Mouse (Mus musculus): ENCODE measurements around the gene Dnajc19. TPM values are rescaled to one million over a fixed set of nuclear protein-coding genes. Genes with fewer than 3 reads are reported as not detected.

The Dnajc19 gene
- polyA plus RNA-seq (2012; rRNA removed), result 64.9 and 71.5 TPM in 2 replicates

- peaks cover 2% of the 10 kb centered on the region; the same call in 1 of the 2 replicates for H3K4me1 ChIP-seq (ENCODE audit: control insufficient read depth, insufficient read depth, low read length)
- TF ChIP-seq POLR2A (IDR thresholded peaks at IDR 0.05; ENCODE audit: extremely low read depth, insufficient read depth, low read length) (peak; percentile 87), CTCF (IDR thresholded peaks at IDR 0.05; ENCODE audit: extremely low read depth, insufficient read depth, low read length) (no peak)
- peak within 1 kb of the TSS; percentile 92 for H3K4me3 ChIP-seq (ENCODE audit: insufficient read depth, low read length)
- peak within 1 kb of the TSS; percentile 66 for H3K27ac ChIP-seq (ENCODE audit: insufficient read depth, low read length)
These were observed at the start of gene Dnajc19 for GRCm38 (mm10) chr3:34080900-34081662. TSS of gene Dnajc19 (minus strand) at chr3:34081321.

GRCm38 (mm10) chr3:34129957-34130356, 48.8 kb upstream of the Dnajc19 start:
- no peak for TF ChIP-seq CTCF (IDR thresholded peaks at IDR 0.05; ENCODE audit: extremely low read depth, insufficient read depth, low read length)
- TF ChIP-seq POLR2A (IDR thresholded peaks at IDR 0.05; ENCODE audit: extremely low read depth, insufficient read depth, low read length), result no peak
- Histone ChIP-seq H3K4me1 (ENCODE audit: control insufficient read depth, insufficient read depth, low read length) (no peaks in the 10 kb centered on the region), H3K27ac (ENCODE audit: insufficient read depth, low read length) (no peak overlapping the region), H3K4me3 (ENCODE audit: insufficient read depth, low read length) (no peak overlapping the region)

- H3K4me1 ChIP-seq (ENCODE audit: control insufficient read depth, insufficient read depth, low read length), result no peaks in the 10 kb centered on the region
- no peak overlapping the region for H3K4me3 ChIP-seq (ENCODE audit: insufficient read depth, low read length)
- H3K27ac ChIP-seq (ENCODE audit: insufficient read depth, low read length), result no peak overlapping the region
- TF ChIP-seq POLR2A (IDR thresholded peaks at IDR 0.05; ENCODE audit: extremely low read depth, insufficient read depth, low read length) (no peak), CTCF (IDR thresholded peaks at IDR 0.05; ENCODE audit: extremely low read depth, insufficient read depth, low read length) (no peak)
These were observed 40.2 kb upstream of the Dnajc19 start for GRCm38 (mm10) chr3:34121311-34121710.

- Histone ChIP-seq H3K4me3 (ENCODE audit: insufficient read depth, low read length) (no peak overlapping the region), H3K27ac (ENCODE audit: insufficient read depth, low read length) (no peak overlapping the region), H3K4me1 (ENCODE audit: control insufficient read depth, insufficient read depth, low read length) (no peaks in the 10 kb centered on the region)
- no peak for TF ChIP-seq POLR2A (IDR thresholded peaks at IDR 0.05; ENCODE audit: extremely low read depth, insufficient read depth, low read length)
- TF ChIP-seq CTCF (IDR thresholded peaks at IDR 0.05; ENCODE audit: extremely low read depth, insufficient read depth, low read length), result no peak
These were observed 39.7 kb upstream of the Dnajc19 start for GRCm38 (mm10) chr3:34120791-34121190.

GRCm38 (mm10) chr3:34119869-34120268, 38.7 kb upstream of the Dnajc19 start:
- no peak for TF ChIP-seq CTCF (IDR thresholded peaks at IDR 0.05; ENCODE audit: extremely low read depth, insufficient read depth, low read length)
- TF ChIP-seq POLR2A (IDR thresholded peaks at IDR 0.05; ENCODE audit: extremely low read depth, insufficient read depth, low read length), result no peak
- H3K4me1 ChIP-seq (ENCODE audit: control insufficient read depth, insufficient read depth, low read length), result no peaks in the 10 kb centered on the region
- no peak overlapping the region; the same call in 1 of the 2 replicates for H3K27ac ChIP-seq (ENCODE audit: insufficient read depth, low read length)
- H3K4me3 ChIP-seq (ENCODE audit: insufficient read depth, low read length), result no peak overlapping the region

GRCm38 (mm10) chr3:34115806-34116205, 34.7 kb upstream of the Dnajc19 start:
- Histone ChIP-seq H3K4me3 (ENCODE audit: insufficient read depth, low read length) (no peak overlapping the region), H3K27ac (ENCODE audit: insufficient read depth, low read length) (no peak overlapping the region), H3K4me1 (ENCODE audit: control insufficient read depth, insufficient read depth, low read length) (no peaks in the 10 kb centered on the region)
- TF ChIP-seq POLR2A (IDR thresholded peaks at IDR 0.05; ENCODE audit: extremely low read depth, insufficient read depth, low read length), result no peak
- no peak for TF ChIP-seq CTCF (IDR thresholded peaks at IDR 0.05; ENCODE audit: extremely low read depth, insufficient read depth, low read length)

- H3K27ac ChIP-seq (ENCODE audit: insufficient read depth, low read length), result no peak overlapping the region
- TF ChIP-seq POLR2A (IDR thresholded peaks at IDR 0.05; ENCODE audit: extremely low read depth, insufficient read depth, low read length) (no peak), CTCF (IDR thresholded peaks at IDR 0.05; ENCODE audit: extremely low read depth, insufficient read depth, low read length) (no peak)
- H3K4me1 ChIP-seq (ENCODE audit: control insufficient read depth, insufficient read depth, low read length), result no peaks in the 10 kb centered on the region
- no peak overlapping the region for H3K4me3 ChIP-seq (ENCODE audit: insufficient read depth, low read length)
These were observed 31.0 kb upstream of the Dnajc19 start for GRCm38 (mm10) chr3:34111941-34112685.

GRCm38 (mm10) chr3:34107631-34108030, 26.5 kb upstream of the Dnajc19 start:
- H3K4me3 ChIP-seq (ENCODE audit: insufficient read depth, low read length), result no peak overlapping the region
- no peak for TF ChIP-seq CTCF (IDR thresholded peaks at IDR 0.05; ENCODE audit: extremely low read depth, insufficient read depth, low read length)
- no peak for TF ChIP-seq POLR2A (IDR thresholded peaks at IDR 0.05; ENCODE audit: extremely low read depth, insufficient read depth, low read length)
- H3K4me1 ChIP-seq (ENCODE audit: control insufficient read depth, insufficient read depth, low read length), result no peaks in the 10 kb centered on the region
- H3K27ac ChIP-seq (ENCODE audit: insufficient read depth, low read length), result no peak overlapping the region

GRCm38 (mm10) chr3:34106421-34106820, 25.3 kb upstream of the Dnajc19 start:
- TF ChIP-seq POLR2A (IDR thresholded peaks at IDR 0.05; ENCODE audit: extremely low read depth, insufficient read depth, low read length) (no peak), CTCF (IDR thresholded peaks at IDR 0.05; ENCODE audit: extremely low read depth, insufficient read depth, low read length) (no peak)
- no peaks in the 10 kb centered on the region for H3K4me1 ChIP-seq (ENCODE audit: control insufficient read depth, insufficient read depth, low read length)
- no peak overlapping the region for H3K27ac ChIP-seq (ENCODE audit: insufficient read depth, low read length)
- H3K4me3 ChIP-seq (ENCODE audit: insufficient read depth, low read length), result 0 out of 2 replicates have a peak overlapping the region, but pooled peaks have one; percentile 20

Data from cortical plate, adult 2 months (tissue).